8 mouse cellular contexts compared by ENCODE assay signal in genomic region chrX:114473782-114474731, GRCm38 (mm10). TPM values are rescaled to one million over a fixed set of nuclear protein-coding genes. Genes with fewer than 3 reads are reported as not detected.
DNase-seq lines count a peak whose midpoint lies in the region; ATAC-seq and TF ChIP-seq lines count a peak whose summit lies in the region.
"Had no signal": no experiment of that assay in that cellular context is flagged by ENCODE, and none has a peak within 500 bp of the region (broad histone marks: within the 10 kb centered on the region; RNA-seq: fewer than 3 reads in every experiment).

TSS of gene Klhl4 (plus strand) at chrX:114474333.

- peak within 1 kb of the TSS; percentile 61 for H3K4me2 ChIP-seq in heart, embryonic 14.5 days (ENCODE audit: low read length)
- H3K4me2 ChIP-seq in kidney, postnatal 0 days (ENCODE audit: low read length), result peak within 1 kb of the TSS; percentile 41; the same call in 1 of the 2 replicates
- peak within 1 kb of the TSS; percentile 43 for H3K4me2 ChIP-seq in liver, embryonic 11.5 days
- H3K4me2 ChIP-seq in neural tube, embryonic 15.5 days, result peak within 1 kb of the TSS; percentile 45

- 27% methylated on average over 14 of the region's 14 CpGs for WGBS in heart, embryonic 14.5 days
- WGBS in kidney, postnatal 0 days, result 37% methylated on average over 14 of the region's 14 CpGs
- 34% methylated on average over 14 of the region's 14 CpGs for WGBS in liver, embryonic 11.5 days
- 36% methylated on average over 14 of the region's 14 CpGs for WGBS in neural tube, embryonic 15.5 days

- no peaks in the 10 kb centered on the region for H3K4me1 ChIP-seq in heart, embryonic 14.5 days (ENCODE audit: control insufficient read depth in 2 of 2, insufficient read depth in 2 of 2, low read length in 2 of 2)
- H3K4me1 ChIP-seq in kidney, postnatal 0 days (replicated peaks; ENCODE audit: insufficient read depth, low read length), result no peaks in the 10 kb centered on the region
- H3K4me1 ChIP-seq in liver, embryonic 11.5 days (replicated peaks; ENCODE audit: control insufficient read depth, insufficient read depth, low read length), result no peaks in the 10 kb centered on the region
- no peaks in the 10 kb centered on the region for H3K4me1 ChIP-seq in neural tube, embryonic 15.5 days

- peak; percentile 66 for DNase-seq in ZHBTc4 (ENCODE audit: low read depth, low spot score)
- DNase-seq in embryo, embryonic 9.5 days (ENCODE audit: extremely low spot score), result peak; percentile 18
- DNase-seq in kidney, postnatal 0 days (ENCODE audit: low spot score), result peak; percentile 65
- no peak for DNase-seq in liver, embryonic 11.5 days (ENCODE audit: low spot score)
- no peak for DNase-seq in gastrocnemius, postnatal 25 days

- H3K27me3 ChIP-seq in heart, embryonic 14.5 days (ENCODE audit: control insufficient read depth, insufficient read depth, low read length), result no peaks in the 10 kb centered on the region
- H3K27me3 ChIP-seq in kidney, postnatal 0 days (ENCODE audit: insufficient read depth, low read length), result no peaks in the 10 kb centered on the region
- H3K27me3 ChIP-seq in liver, embryonic 11.5 days (replicated peaks; ENCODE audit: control insufficient read depth, insufficient read depth, low read length), result no peaks in the 10 kb centered on the region
- H3K27me3 ChIP-seq in neural tube, embryonic 15.5 days (replicated peaks), result no peaks in the 10 kb centered on the region

- H3K9me3 ChIP-seq in heart, embryonic 14.5 days (ENCODE audit: control insufficient read depth, low read length), result no peaks in the 10 kb centered on the region
- H3K9me3 ChIP-seq in kidney, postnatal 0 days (replicated peaks; ENCODE audit: low read length), result no peaks in the 10 kb centered on the region
- no peaks in the 10 kb centered on the region for H3K9me3 ChIP-seq in liver, embryonic 11.5 days (ENCODE audit: control insufficient read depth, low read length)
- no peaks in the 10 kb centered on the region for H3K9me3 ChIP-seq in neural tube, embryonic 15.5 days (replicated peaks)

- peak within 1 kb of the TSS; percentile 54; the same call in 1 of the 2 replicates for H3K9ac ChIP-seq in heart, embryonic 14.5 days (ENCODE audit: low read length)
- H3K9ac ChIP-seq in kidney, postnatal 0 days (ENCODE audit: low read depth, low read length), result 0 out of 2 replicates have a peak within 1 kb of the TSS, but pooled peaks have one; percentile 27
- no peak within 1 kb of the TSS for H3K9ac ChIP-seq in liver, embryonic 11.5 days (ENCODE audit: low read depth, low read length)
- H3K9ac ChIP-seq in neural tube, embryonic 15.5 days (replicated peaks), result no peak within 1 kb of the TSS; the same call in 1 of the 2 replicates

- no peaks in the 10 kb centered on the region for H3K36me3 ChIP-seq in heart, embryonic 14.5 days (ENCODE audit: control insufficient read depth, insufficient read depth, low read length)
- no peaks in the 10 kb centered on the region for H3K36me3 ChIP-seq in kidney, postnatal 0 days (ENCODE audit: insufficient read depth, low read length)
- no peaks in the 10 kb centered on the region for H3K36me3 ChIP-seq in liver, embryonic 11.5 days (ENCODE audit: control insufficient read depth, insufficient read depth, low read length)
- H3K36me3 ChIP-seq in neural tube, embryonic 15.5 days, result no peaks in the 10 kb centered on the region

- ATAC-seq in heart, embryonic 14.5 days (ENCODE audit: insufficient number of reproducible peaks, insufficient read depth, low FRiP score, low read depth), result peak; percentile 78
- peak; percentile 57; the same call in 1 of the 2 replicates for ATAC-seq in kidney, postnatal 0 days (replicated peaks; ENCODE audit: low FRiP score, low read depth)
- peak; percentile 53; the same call in 1 of the 2 replicates for ATAC-seq in liver, embryonic 11.5 days (replicated peaks; ENCODE audit: low FRiP score)
- peak; percentile 85 for ATAC-seq in neural tube, embryonic 15.5 days (ENCODE audit: low FRiP score)

- peak within 1 kb of the TSS; percentile 35 to 37 for H3K4me3 ChIP-seq in heart, embryonic 14.5 days (ENCODE audit: control insufficient read depth in 1 of 2, insufficient read depth in 1 of 2, low read depth in 1 of 2, low read length in 2 of 2)
- peak within 1 kb of the TSS; percentile 24; the same call in 1 of the 2 replicates for H3K4me3 ChIP-seq in kidney, postnatal 0 days (replicated peaks; ENCODE audit: low read depth, low read length)
- peak within 1 kb of the TSS; percentile 17; the same call in 1 of the 2 replicates for H3K4me3 ChIP-seq in liver, embryonic 11.5 days (ENCODE audit: low read depth, low read length)
- H3K4me3 ChIP-seq in neural tube, embryonic 15.5 days (replicated peaks), result peak within 1 kb of the TSS; percentile 37
- H3K4me3 ChIP-seq: erythroblast, embryonic 14.5 days had no signal

- no peak for TF ChIP-seq CTCF in kidney, postnatal 0 days (IDR thresholded peaks at IDR 0.05; ENCODE audit: low read depth)

- peak within 1 kb of the TSS; percentile 55 to 76 for H3K27ac ChIP-seq in heart, embryonic 14.5 days (replicated peaks in 1 of 2; ENCODE audit: control insufficient read depth in 1 of 2, insufficient read depth in 1 of 2, low read depth in 2 of 2, low read length in 2 of 2)
- peak within 1 kb of the TSS; percentile 60 for H3K27ac ChIP-seq in kidney, postnatal 0 days
- H3K27ac ChIP-seq in liver, embryonic 11.5 days (ENCODE audit: low read depth, low read length), result no peak within 1 kb of the TSS
- H3K27ac ChIP-seq in neural tube, embryonic 15.5 days (replicated peaks), result no peak within 1 kb of the TSS

RNA-seq across cellular contexts. Expression of gene Klhl4, which starts in this region (rescaled TPM):
- polyA plus RNA-seq in heart, embryonic 14.5 days (2014; fragmentation: Nextera tagmentation; extraction: Ambion mirVana), result 51.7 and 53.3 TPM in 2 replicates
- polyA plus RNA-seq in kidney, postnatal 0 days (2015; fragmentation: Nextera tagmentation; extraction: Ambion mirVana), result 10.2 TPM in 2 replicates
- polyA plus RNA-seq in liver, embryonic 11.5 days (2014; fragmentation: Nextera tagmentation; extraction: Ambion mirVana), result 8.5 and 9.8 TPM in 2 replicates
- 7.7 and 7.8 TPM in 2 replicates for polyA plus RNA-seq in neural tube, embryonic 15.5 days (2015; fragmentation: Nextera tagmentation; extraction: Ambion mirVana)
- total RNA-seq in gastrocnemius, postnatal 25 days (2021), result 1 to 10 TPM; 1.2 to 2.0 TPM
- polyA plus RNA-seq: erythroblast, embryonic 14.5 days had no signal

Comparison
In these comparisons a context has a peak if more than half of its experiments do, and no peak if none do; other contexts are left out.
1. DNase-seq: peak in ZHBTc4 (single experiment), embryo, embryonic 9.5 days (single experiment) and kidney, postnatal 0 days (single experiment); none in liver, embryonic 11.5 days (single experiment) and gastrocnemius, postnatal 25 days (single experiment).
2. H3K27ac ChIP-seq: peak in heart, embryonic 14.5 days (2 of 2) and kidney, postnatal 0 days (single experiment); none in liver, embryonic 11.5 days (single experiment) and neural tube, embryonic 15.5 days (single experiment).
3. H3K9ac ChIP-seq: peak in heart, embryonic 14.5 days (single experiment) and kidney, postnatal 0 days (single experiment); none in liver, embryonic 11.5 days (single experiment) and neural tube, embryonic 15.5 days (single experiment).
4. Peak in every context shown above with its lines, with median percentiles within 50 percentile points of each other: ATAC-seq, H3K4me2 ChIP-seq and H3K4me3 ChIP-seq.